Mouse (Mus musculus): ENCODE measurements around the gene Lcn4. TPM values are rescaled to one million over a fixed set of nuclear protein-coding genes. Genes with fewer than 3 reads are reported as not detected.

The Lcn4 gene
- total and polyA plus RNA-seq, 2 experiments from 2014 or later, result not detected

DNA sequence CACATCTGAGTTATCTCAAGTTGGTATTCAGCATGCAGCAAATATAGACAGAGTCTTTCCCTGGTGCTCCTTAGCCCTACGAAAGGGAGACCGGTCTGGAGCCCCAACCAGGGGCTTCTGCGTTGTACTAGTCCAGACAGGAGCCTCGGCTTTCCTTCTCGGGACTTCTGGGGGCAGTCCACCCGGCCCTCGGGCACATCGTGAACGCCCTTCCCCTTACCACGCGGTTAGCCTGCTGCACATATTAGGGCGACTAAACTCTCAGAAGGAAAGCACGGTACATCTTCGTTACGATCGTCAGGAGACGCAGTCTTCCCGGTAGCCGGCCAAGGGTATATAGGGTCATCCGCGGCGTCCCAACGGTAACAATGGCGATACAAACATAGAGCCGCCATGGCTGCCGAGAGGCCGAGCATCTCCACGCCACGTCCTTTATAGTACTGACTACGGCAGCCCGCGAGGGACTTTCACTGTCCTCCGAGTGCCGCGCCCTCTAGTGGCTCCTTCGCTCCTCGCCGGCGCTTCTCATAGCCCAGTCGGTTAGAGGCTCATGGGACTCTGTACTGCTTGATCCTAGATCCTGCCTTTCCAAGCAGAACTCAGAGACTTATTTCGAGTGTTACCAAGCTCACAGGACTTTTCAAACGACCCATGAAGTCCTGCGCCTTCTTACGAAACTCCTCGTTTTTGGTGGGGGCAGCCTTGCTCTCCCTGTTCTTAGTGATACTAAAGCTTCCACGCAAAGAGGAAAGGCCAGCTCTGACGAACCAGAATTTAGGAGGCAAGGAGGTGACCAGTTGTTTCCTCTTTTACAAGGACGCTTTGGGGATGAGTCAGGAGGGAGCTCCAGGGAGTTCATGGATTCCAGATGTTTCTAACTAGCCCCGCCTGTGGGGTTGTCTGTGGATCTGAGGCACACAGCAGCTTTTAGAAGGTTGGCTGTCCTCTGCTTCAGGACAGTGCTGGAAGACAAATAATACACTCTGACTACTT, 30.9 kb downstream of the Lcn4 start:
- Histone ChIP-seq H3K36me3 (ENCODE audit: insufficient read depth, low read length) (peaks cover 27% of the 10 kb centered on the region), H3K9me3 (ENCODE audit: low read length) (no peaks in the 10 kb centered on the region), H3K27ac (peak overlapping the region; percentile 91), H3K4me3 (ENCODE audit: low read length) (peak overlapping the region; percentile 80), H3K4me2 (ENCODE audit: low read depth, low read length) (peak overlapping the region; percentile 67), H3K9ac (replicated peaks; ENCODE audit: low read length) (peak overlapping the region; percentile 93), H3K27me3 (ENCODE audit: insufficient read depth, low read length) (no peaks in the 10 kb centered on the region), H3K4me1 (ENCODE audit: insufficient read depth, low read length) (peaks cover 10% of the 10 kb centered on the region)
- peak; percentile 88 for ATAC-seq
- WGBS, result 4% methylated on average over 49 of the region's 49 CpGs
- DNase-seq (ENCODE audit: low spot score), result peak; percentile 99
- peak; percentile 96 for TF ChIP-seq CTCF (IDR thresholded peaks at IDR 0.05; ENCODE audit: low read depth)

DNA sequence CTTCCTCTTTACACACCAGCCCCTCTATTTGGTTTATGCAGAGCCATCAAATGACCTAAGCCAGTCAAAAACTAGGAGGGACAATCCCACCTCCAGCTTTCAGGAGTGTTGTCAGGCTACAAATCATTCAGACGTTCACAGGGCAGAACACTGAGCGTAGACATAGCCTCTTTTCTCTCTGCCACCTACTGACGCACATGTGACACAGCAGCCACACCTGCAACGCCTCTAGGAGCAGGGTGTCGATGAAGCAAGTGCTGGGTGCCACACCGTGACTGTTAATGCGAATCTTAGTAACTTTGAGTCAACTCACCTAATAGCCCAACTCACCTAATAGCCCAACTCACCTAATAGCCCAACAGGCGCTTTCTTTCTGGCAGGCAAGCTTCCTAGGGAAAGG, 32.0 kb downstream of the Lcn4 start:
- Histone ChIP-seq H3K36me3 (ENCODE audit: insufficient read depth, low read length) (peaks cover 35% of the 10 kb centered on the region), H3K4me3 (ENCODE audit: low read length) (peak overlapping the region; percentile 80), H3K9ac (replicated peaks; ENCODE audit: low read length) (peak overlapping the region; percentile 93), H3K4me2 (ENCODE audit: low read depth, low read length) (peak overlapping the region; percentile 67), H3K27ac (peak overlapping the region; percentile 32; the same call in 1 of the 2 replicates), H3K9me3 (ENCODE audit: low read length) (no peaks in the 10 kb centered on the region), H3K4me1 (ENCODE audit: insufficient read depth, low read length) (peaks cover 13% of the 10 kb centered on the region), H3K27me3 (ENCODE audit: insufficient read depth, low read length) (no peaks in the 10 kb centered on the region)
- ATAC-seq (peak; percentile 52), DNase-seq (ENCODE audit: low spot score) (peak; percentile 64)
- WGBS, result 6% methylated on average over 8 of the region's 8 CpGs
- peak; percentile 68 for TF ChIP-seq CTCF (IDR thresholded peaks at IDR 0.05; ENCODE audit: low read depth)

DNA sequence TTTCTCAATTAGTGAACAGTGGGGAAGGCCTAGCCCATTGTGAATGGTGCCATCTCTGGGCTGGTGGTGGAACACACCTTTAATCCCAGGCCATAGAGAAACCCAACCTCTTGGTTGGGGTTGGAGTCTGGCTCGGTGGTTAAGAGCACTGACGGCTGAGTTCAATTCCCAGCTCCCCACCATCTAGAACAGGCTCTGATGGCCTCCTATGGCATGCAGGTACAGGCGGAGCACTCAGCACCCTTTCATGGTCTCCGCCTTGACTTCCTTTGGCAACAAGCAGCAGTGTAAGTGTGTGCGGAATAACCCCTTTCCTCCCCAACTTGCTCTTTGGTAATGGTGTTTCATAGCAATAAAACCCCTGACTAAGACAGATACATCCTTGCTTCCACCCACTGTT, 32.5 kb downstream of the Lcn4 start:
- no peaks in the 10 kb centered on the region for H3K27me3 ChIP-seq (ENCODE audit: insufficient read depth, low read length)
- H3K4me1 ChIP-seq (ENCODE audit: insufficient read depth, low read length), result peaks cover 14% of the 10 kb centered on the region
- TF ChIP-seq CTCF (IDR thresholded peaks at IDR 0.05; ENCODE audit: low read depth), result no peak
- H3K4me3 ChIP-seq (ENCODE audit: low read length), result peak overlapping the region; percentile 80
- peaks cover 35% of the 10 kb centered on the region for H3K36me3 ChIP-seq (ENCODE audit: insufficient read depth, low read length)
- H3K9ac ChIP-seq (replicated peaks; ENCODE audit: low read length), result peak overlapping the region; percentile 93; the same call in 1 of the 2 replicates
- no peak for DNase-seq (ENCODE audit: low spot score)
- no peak for ATAC-seq
- no peaks in the 10 kb centered on the region for H3K9me3 ChIP-seq (ENCODE audit: low read length)
- 77% methylated on average over 5 of the region's 5 CpGs for WGBS
- peak overlapping the region; percentile 32; the same call in 1 of the 2 replicates for H3K27ac ChIP-seq
- peak overlapping the region; percentile 67 for H3K4me2 ChIP-seq (ENCODE audit: low read depth, low read length)

DNA sequence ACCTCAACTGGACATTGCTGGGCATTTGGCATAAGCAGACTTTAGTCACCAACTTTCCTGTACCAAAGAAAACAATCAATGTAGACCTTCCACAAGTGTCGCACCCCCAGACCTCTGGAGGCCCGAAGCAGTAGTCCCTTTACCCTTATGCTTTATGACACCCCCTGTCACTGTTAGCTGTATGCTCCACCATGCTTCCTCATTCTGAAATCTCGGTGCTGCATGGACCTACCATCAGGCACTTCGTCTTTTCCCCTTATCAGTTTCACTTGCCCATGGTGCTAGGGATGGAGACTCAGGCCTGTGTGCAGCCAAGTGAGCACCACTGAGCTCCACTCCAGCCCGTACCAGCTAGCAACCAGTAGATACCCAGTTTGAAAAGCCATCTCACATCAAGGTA, 33.0 kb downstream of the Lcn4 start:
- WGBS, result 83% methylated on average over 5 of the region's 5 CpGs
- peaks cover 35% of the 10 kb centered on the region for H3K36me3 ChIP-seq (ENCODE audit: insufficient read depth, low read length)
- DNase-seq (ENCODE audit: low spot score) (no peak), ATAC-seq (no peak)
- no peak overlapping the region for H3K4me3 ChIP-seq (ENCODE audit: low read length)
- no peaks in the 10 kb centered on the region for H3K27me3 ChIP-seq (ENCODE audit: insufficient read depth, low read length)
- H3K4me1 ChIP-seq (ENCODE audit: insufficient read depth, low read length), result peaks cover 14% of the 10 kb centered on the region
- TF ChIP-seq CTCF (IDR thresholded peaks at IDR 0.05; ENCODE audit: low read depth), result no peak
- peak overlapping the region; percentile 93 for H3K9ac ChIP-seq (replicated peaks; ENCODE audit: low read length)
- H3K9me3 ChIP-seq (ENCODE audit: low read length), result no peaks in the 10 kb centered on the region
- H3K4me2 ChIP-seq (ENCODE audit: low read depth, low read length), result peak overlapping the region; percentile 67
- H3K27ac ChIP-seq, result peak overlapping the region; percentile 32; the same call in 1 of the 2 replicates

DNA sequence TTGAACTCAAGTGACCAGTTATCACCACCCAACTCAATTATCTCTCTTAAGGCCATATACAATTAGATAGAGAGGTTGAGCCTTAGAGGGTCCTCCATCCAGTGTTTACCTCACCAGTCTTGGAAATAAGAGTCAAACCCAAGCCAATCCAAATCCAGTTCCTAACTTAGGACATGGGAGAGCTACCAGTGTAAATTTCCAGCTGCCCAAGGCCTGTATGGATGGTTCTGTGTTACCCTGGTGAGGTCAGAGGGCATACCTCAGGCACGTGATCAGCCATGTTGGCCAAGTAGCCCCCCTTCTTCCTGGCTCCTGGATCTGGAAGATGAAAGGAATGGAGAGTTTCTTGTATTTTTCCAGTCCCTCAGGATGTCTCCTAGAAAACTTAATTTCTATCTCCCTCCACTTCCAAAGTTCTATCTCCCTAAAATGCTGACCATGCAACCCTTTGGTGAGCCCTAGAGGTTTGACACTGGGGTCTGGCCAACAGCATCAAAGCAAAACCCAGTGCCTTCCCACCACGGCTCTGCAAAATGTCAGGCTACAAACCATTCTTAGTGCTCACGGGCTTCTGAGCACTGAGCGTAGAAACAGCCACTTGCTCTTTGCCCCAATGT, 33.7 kb downstream of the Lcn4 start:
- no peaks in the 10 kb centered on the region for H3K9me3 ChIP-seq (ENCODE audit: low read length)
- ATAC-seq (no peak), DNase-seq (ENCODE audit: low spot score) (no peak)
- no peaks in the 10 kb centered on the region for H3K27me3 ChIP-seq (ENCODE audit: insufficient read depth, low read length)
- no peak for TF ChIP-seq CTCF (IDR thresholded peaks at IDR 0.05; ENCODE audit: low read depth)
- no peak overlapping the region for H3K27ac ChIP-seq
- no peak overlapping the region for H3K9ac ChIP-seq (replicated peaks; ENCODE audit: low read length)
- WGBS, result 75% methylated on average over 4 of the region's 4 CpGs
- no peak overlapping the region for H3K4me3 ChIP-seq (ENCODE audit: low read length)
- H3K4me1 ChIP-seq (ENCODE audit: insufficient read depth, low read length), result peaks cover 14% of the 10 kb centered on the region
- peaks cover 35% of the 10 kb centered on the region for H3K36me3 ChIP-seq (ENCODE audit: insufficient read depth, low read length)
- no peak overlapping the region for H3K4me2 ChIP-seq (ENCODE audit: low read depth, low read length)

DNA sequence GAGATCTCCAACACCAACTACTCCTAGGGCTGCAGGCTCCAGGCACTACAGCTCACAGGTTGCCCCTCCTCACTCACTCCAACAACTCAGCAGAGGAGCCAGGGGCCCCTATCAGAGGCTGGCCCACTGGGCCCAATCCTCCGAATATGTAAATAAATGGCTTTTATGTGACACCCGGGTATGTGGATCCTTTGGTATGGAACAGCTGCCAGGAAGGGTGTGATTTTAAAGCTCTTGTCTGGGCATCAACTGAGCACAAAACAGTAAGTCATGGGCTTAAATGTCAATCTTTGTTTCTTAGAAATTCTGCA, 34.8 kb downstream of the Lcn4 start:
- H3K27ac ChIP-seq, result no peak overlapping the region
- no peak for DNase-seq (ENCODE audit: low spot score)
- no peaks in the 10 kb centered on the region for H3K9me3 ChIP-seq (ENCODE audit: low read length)
- H3K4me1 ChIP-seq (ENCODE audit: insufficient read depth, low read length), result peaks cover 14% of the 10 kb centered on the region
- ATAC-seq, result no peak
- no peak for TF ChIP-seq CTCF (IDR thresholded peaks at IDR 0.05; ENCODE audit: low read depth)
- no peak overlapping the region for H3K4me3 ChIP-seq (ENCODE audit: low read length)
- no peak overlapping the region for H3K9ac ChIP-seq (replicated peaks; ENCODE audit: low read length)
- peaks cover 35% of the 10 kb centered on the region for H3K36me3 ChIP-seq (ENCODE audit: insufficient read depth, low read length)
- 56% methylated on average over 2 of the region's 2 CpGs for WGBS
- no peak overlapping the region for H3K4me2 ChIP-seq (ENCODE audit: low read depth, low read length)
- no peaks in the 10 kb centered on the region for H3K27me3 ChIP-seq (ENCODE audit: insufficient read depth, low read length)

Measured in hindbrain, postnatal 0 days (tissue).